Mouse (Mus musculus) spleen, adult 2 months (tissue): Measurements from ENCODE around the gene Cdkl4.

ENCODE experiments used
- CTCF ChIP-seq: fragments of 200-500 bp; IDR thresholded peaks from 2 replicates; pipeline ENCODE4 v1.5.1; 2011; ENCODE audit warnings: mild to moderate bottlenecking, inconsistent platforms; ENCODE audit not compliant: insufficient read depth, insufficient read length, insufficient replicate concordance; ENCODE audit errors: extremely low read depth
- POLR2A ChIP-seq: fragments of 200-500 bp; IDR thresholded peaks from 2 replicates; pipeline ENCODE4 v1.6.1; 2011; ENCODE audit warnings: low read depth, low read length, inconsistent platforms

DNA sequence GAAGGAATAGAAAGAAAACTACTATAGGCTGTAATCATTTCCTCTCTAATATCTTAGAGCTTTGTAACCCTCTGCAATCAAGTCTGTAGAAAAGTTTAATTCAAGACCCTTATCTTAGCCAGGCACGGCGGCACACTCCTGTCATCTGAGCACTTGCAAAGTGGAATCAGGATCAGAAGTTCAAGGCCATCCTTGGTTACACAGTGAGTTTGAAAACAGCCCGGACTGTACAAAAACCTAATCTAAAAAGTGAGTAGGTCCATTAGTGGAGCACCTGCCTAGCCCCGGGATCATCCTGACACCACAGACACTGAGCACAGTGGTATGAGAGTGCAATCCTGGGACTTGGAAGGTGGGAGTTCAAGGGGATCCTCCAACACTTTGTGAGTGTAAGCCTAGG lies 84.8 kb downstream of the Cdkl4 start:
- TF ChIP-seq POLR2A (no peak), CTCF (no peak)
